Mouse (Mus musculus): ENCODE measurements around the gene Pdss2.
A peak's percentile ranks its signal among the peaks of the same experiment; 100 is the strongest.

Gene Pdss2

GRCm38 (mm10) chr10:43220910-43221625 lies at the start of gene Pdss2:
Gene Pdss2, plus strand, starts transcription at chr10:43221486.
- peak; percentile 90 for DNase-seq (ENCODE audit: low read depth)

- DNase-seq (ENCODE audit: low read depth), result no peak
Observed at GRCm38 (mm10) chr10:43172066-43172465, 49.2 kb upstream of the Pdss2 start.

GRCm38 (mm10) chr10:43172554-43172953 lies 48.7 kb upstream of the Pdss2 start:
- no peak for DNase-seq (ENCODE audit: low read depth)

DNA sequence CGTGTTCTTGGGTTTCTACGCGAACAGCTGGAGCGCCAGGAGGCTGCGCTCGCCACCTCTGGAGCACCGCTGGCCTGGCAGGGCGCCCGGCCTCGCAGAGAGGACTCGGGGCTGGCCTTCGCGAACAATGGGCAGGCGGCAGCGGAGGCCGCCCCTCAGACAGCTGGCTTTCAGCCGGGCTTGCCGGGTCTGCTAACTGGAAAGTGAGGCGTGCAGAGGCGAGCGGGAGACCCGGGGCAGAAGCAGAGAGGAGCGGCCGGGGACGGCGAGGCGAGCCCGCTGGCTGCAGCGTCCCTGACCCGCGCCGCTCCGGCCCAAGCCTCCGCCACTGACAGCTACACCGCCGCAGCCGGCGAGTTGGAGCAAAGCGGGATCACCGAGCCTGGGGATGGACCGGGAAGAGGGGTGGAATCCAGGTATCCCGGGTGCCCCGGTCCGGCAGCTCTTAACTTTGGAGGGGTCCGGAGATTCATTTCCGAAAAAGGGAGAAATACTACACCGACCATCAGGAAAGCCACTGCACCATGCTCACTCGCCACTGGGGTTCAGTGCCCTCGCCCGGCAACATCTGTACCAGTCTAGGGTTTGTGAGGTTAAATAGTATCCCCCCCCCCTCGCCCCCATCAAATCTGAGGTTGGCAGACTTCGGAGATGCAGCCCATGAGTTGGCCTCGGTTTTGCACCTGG lies 48.0 kb upstream of the Pdss2 start:
- DNase-seq (ENCODE audit: low read depth), result peak; percentile 32

DNA sequence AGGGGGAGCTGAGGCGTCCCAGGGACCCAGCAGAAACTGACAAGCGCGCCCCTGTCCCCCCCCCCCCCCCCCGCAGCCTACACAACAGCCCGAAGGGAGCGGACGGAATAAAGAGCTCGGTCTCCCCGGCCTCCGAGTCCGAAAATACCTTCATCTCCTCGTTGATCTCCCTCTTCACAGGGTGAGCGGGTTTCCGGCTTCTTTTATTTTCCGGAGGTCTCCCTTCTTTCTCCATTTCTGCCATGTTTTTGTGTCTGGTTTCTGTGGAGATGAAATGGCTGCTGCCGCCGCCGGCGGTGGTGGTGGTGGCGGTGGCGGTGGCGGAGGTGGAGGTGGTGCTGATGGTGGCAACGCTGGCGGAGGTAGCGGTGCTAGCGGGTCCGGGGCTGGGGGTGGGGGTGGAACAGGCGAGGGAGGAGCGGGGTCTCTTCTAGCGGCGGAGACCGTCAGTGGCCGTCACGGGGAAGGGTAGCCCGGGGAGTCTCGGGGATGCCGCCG lies 47.4 kb upstream of the Pdss2 start:
- DNase-seq (ENCODE audit: low read depth), result no peak

DNA sequence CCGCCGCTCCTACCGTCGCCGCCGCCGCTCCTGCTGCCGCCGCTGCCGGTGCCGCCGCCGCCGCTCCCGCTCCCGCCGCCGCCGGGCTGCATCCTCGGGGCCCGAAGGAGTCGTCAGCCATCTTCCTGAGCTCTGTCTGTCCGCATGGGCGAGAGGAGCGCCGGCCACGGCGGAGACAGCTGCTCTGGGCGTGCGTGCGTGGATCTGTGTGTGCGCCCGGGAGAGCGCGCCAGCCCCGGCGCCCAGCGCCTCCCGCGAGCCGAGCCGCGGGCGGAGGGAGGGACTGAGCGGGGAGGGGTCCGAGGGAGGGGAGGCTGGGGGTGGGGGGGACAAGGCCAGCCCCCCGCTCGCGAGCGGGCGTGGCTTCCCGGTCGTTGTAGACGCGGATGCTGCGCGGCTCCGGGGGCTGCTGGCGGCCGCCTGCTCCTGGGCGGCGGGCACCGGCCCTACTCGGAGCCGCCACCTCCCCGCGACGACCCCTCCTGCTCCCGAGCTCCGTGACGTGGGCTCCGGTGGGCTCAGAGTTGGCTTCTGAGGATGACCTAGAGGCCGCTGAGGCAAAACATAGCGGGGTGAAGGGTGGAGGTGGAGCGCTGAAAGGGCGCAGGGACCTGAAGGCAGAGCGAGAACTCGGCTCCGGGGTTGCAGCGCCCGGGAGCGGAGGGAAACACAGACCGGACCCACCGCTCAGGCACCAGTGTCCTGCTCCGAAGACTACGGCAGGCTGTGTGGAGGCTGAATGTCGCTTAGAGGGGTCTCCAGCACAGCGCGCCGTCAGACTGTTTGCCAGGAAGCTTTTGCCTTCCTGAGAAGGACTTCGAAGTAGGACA lies 46.7 kb upstream of the Pdss2 start, which contains the start of the genes Sobp and 9030612E09Rik:
Sobp (minus strand) TSS at position 205 of the 830 bp plus-strand sequence.
9030612E09Rik (plus strand) TSS at position 379 of the 830 bp plus-strand sequence.
- no peak for DNase-seq (ENCODE audit: low read depth)

- no peak for DNase-seq (ENCODE audit: low read depth)
Observed at GRCm38 (mm10) chr10:43175156-43175601, 46.1 kb upstream of the Pdss2 start.

DNA sequence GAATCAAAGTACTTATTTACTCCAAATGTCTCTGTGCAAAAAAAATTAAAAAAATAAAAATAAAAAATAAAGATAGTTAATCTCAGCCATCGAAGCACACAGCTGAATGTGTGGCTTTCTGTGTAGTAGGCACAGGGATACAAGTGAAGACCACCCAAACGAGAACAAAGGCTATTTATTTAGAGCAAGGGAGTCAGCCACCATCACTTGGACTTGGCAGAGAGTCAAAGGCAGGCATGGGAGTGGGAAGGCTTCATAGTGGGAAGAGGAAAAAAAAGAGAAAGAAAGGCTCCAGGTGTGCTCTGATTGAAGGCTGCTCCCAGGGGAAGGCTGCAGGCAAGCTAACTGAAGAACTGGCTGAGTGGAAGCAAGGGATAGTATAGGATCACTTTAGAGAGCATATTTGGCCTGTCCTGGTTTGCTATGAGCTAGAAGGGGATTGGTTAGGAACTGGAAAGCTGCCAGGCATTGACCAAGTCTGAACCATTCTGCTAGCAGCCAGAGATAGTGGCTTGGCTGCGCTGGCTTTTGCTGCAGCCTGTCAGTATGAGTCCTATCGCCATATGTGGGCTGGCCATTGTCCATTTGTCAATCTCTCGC lies 40.9 kb upstream of the Pdss2 start:
- DNase-seq (ENCODE audit: low read depth), result no peak

- no peak for DNase-seq (ENCODE audit: low read depth)
Observed at GRCm38 (mm10) chr10:43200206-43200605, 21.1 kb upstream of the Pdss2 start.

DNA sequence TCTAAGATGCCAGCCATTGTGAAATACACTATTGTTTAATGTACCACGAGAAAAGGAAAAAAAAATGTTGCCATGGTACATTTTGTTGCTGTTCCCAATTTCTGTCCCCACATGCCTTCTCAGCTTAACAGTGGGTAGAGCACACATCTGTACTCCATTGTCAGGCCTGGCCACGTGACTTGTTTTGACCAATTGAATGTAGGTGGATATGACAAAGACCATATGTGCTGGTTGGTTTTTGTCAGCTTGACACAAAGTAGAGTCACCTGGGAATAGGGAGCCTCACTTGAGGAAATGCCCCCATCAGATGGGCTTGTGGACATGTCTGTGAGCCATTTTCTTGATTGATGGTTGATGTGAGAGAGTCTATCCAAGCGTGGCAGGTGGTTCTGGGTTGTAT lies 17.4 kb upstream of the Pdss2 start:
- DNase-seq (ENCODE audit: low read depth), result no peak

DNA sequence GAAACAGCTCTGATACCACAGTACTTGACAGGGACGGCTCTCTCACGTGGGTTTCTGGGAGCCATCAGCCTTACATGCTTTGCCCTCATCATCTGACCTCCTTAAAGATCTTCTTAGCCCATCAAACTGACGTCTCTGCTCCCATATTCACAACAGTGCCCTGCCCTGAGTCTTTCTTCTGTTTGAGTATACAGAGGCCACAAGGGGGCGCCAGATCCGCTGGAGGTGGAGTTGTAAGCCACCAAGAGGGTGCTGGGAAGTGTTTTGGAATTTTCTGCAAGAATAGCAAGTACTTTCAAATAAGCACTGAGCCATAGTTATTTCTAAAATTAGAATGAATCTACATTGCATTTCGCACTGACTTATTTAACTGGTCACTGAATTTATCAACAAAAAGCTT lies 9.4 kb upstream of the Pdss2 start:
- DNase-seq (ENCODE audit: low read depth), result no peak

GRCm38 (mm10) chr10:43217361-43217900 lies 3.9 kb upstream of the Pdss2 start:
- DNase-seq (ENCODE audit: low read depth), result no peak

DNA sequence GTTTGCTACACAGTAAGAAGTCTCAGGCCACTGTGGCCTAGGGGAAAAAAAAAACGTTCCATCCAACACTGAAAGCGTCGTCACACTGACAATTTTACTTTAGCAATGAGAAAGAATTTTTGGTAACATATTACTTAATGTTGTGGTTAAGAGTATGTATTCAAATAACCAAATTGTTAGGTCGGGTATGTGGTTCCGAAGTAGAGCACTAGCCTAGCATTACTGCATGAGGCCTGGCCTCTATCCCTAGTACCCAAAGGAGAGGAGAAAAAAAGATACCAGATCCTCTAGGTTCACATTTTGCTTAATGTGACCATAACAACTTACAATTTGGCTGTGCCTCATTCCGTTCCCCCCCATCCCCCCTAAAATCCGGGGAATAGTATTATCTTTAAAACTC lies 807 bp upstream of the Pdss2 start:
- peak; percentile 26 for DNase-seq (ENCODE audit: low read depth)

GRCm38 (mm10) chr10:43221659-43222058 lies 373 bp downstream of the Pdss2 start:
- no peak for DNase-seq (ENCODE audit: low read depth)

DNA sequence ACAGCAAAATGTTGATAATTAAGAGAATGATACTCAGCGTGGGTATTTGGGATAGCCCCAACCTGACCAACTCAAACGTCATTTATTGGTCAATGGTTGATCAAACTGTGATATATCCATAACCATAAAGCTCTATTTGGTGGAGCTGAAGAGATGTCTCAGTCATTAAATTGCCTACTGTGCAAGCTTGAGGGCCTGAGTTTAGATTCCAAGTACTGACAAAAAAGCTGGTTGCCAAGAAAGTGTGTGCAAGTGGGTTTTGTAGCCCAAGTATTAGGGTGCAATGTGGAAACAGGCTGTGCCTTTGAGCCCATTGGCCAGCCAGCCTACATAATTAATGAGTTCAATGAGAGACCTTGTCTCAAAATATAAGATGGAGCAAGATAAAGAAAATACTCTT lies 2.1 kb downstream of the Pdss2 start:
- DNase-seq (ENCODE audit: low read depth), result no peak

DNA sequence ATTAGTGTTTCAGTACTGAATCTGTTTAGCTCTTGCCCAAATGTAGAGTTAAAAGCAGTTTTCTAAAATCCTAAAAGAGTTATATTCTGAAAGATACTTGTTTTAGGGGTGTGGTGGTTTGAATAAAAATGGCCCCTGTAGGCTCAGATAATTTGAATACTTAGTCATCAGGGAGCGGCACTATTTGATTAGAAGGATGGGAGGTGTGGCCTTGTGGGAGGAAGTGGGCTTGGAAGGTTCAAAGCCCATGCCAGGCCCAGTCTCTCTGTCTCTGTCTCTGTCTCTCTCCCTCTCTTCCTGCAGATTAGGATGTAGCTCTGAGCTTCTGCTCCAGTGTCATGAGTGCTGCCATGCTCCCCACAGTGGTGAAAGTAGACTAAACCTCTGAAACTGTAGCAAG lies 5.1 kb downstream of the Pdss2 start:
- no peak for DNase-seq (ENCODE audit: low read depth)

DNA sequence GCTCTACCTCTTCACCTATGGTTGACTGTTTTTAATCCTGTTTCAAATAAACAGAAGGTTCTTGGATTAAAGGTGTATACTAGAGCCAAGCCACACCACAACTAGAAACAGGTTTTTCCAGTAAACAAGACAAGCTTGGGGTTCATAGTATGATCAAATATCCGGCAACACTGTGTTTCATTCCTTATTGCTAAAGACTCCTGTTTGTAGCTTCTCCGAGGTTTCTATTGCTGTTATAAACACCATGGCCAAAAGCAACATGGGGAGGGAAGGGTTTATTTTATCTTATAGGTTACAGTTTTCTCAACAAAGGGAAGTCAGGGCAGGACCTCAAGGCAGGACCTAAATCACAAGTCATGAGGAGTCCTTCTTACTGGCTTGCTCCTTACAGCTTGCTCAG lies 8.0 kb downstream of the Pdss2 start:
- no peak for DNase-seq (ENCODE audit: low read depth)

GRCm38 (mm10) chr10:43234522-43234921 lies 13.2 kb downstream of the Pdss2 start:
- no peak for DNase-seq (ENCODE audit: low read depth)

- no peak for DNase-seq (ENCODE audit: low read depth)
Observed at GRCm38 (mm10) chr10:43235011-43235410, 13.7 kb downstream of the Pdss2 start.

DNA sequence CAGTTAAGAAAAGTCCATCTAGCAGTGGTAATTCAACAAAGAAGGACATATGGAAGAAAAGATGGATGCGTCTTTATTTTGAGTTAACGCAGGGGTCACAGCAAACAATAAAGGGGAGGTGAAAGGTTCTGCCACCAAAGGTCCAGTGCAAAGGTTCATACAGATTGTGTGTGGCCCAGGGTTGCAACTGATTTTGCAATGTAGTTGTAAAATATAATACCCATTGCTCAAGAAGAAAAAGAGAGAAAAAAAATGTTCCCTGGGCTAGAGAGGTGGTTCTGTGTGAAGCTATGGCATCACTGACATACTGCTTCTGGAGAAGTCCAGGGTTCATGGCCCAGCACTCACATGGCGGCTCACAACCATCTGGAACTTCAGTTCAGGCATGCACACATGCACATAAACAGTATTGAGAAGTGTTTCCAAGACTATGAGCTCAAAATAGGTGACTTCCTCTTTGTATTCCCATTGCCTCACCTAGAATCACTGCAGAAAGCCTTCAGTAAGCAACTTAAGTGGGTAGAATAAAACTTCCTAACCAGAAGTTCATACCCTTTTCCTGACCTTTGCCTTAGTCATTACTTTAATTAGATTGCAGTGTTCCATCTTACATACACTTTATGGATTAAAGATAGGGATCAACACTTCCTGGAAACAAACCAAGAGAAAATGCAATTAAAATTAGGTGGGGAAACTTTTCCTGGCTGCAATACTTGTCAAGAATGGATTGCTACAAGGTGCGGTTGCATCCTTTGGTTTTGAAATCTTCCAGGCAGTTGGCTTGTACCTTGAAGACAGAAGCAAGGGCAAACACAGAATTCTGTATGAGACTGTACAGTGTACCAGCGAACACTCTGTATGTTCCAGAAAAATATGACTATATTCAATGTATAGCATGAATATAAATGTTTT lies 14.7 kb downstream of the Pdss2 start:
- no peak for DNase-seq (ENCODE audit: low read depth)

DNA sequence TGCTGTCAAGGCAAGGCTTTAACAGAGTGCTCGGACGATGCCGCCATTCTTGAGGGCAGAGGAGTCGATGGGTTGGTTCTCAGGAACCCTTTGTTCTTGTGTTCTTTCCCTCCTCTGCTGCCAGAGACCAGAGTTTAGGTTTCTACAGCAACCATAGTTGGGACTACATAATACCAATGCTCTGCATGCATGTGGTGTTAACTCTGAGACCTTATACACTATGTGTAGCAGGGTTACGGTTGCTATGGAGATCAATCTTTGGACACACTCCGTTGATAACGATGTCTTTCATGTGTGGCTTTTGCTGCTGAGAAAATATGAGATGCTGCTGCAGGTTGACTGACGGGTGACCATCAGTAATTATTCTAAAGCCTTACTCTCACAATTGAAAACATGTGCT lies 20.9 kb downstream of the Pdss2 start:
- no peak for DNase-seq (ENCODE audit: low read depth)
